Mouse (Mus musculus) MEL (cell line): Measurements from ENCODE around the gene Stfa3. TPM values are rescaled to one million over a fixed set of nuclear protein-coding genes. Genes with fewer than 3 reads are reported as not detected.

Source experiments
- DNase-seq: peaks from one replicate; pipeline ENCODE4 v3.0.0; 2011; ENCODE audit warnings: low read depth, low spot score
- H3K27ac ChIP-seq: 2 replicates; pipeline ENCODE4 v1.5.1; 2012; ENCODE audit warnings: low read depth, mild to moderate bottlenecking, control low read depth, low read length, moderate library complexity; ENCODE audit not compliant: control insufficient read depth
- H3K27me3 ChIP-seq, 2 experiments: fragments of 150-350 bp in 1 of 2; sonication (generic) in 1 of 2; 2 replicates each; pipeline ENCODE4 v1.6.1; 2012; ENCODE audit warnings: low read length in 2 of 2, mild to moderate bottlenecking in 2 of 2, improper control_type of control experiment in 1 of 2, moderate library complexity in 1 of 2; ENCODE audit not compliant: insufficient read depth in 2 of 2, control insufficient read depth in 1 of 2
- H3K36me3 ChIP-seq, 2 experiments: 2 replicates each; pipeline ENCODE4 v1.6.1; 2012 to 2014; ENCODE audit warnings: low read length in 2 of 2, improper control_type of control experiment in 1 of 2, inconsistent platforms in 1 of 2, mild to moderate bottlenecking in 1 of 2; ENCODE audit not compliant: insufficient read depth in 2 of 2, control insufficient read depth in 1 of 2
- H3K4me1 ChIP-seq, 2 experiments: fragments of 150-350 bp in 1 of 2; sonication (generic) in 1 of 2; 2 replicates each; pipeline ENCODE4 v1.6.1; 2012; ENCODE audit warnings: low read length in 2 of 2, improper control_type of control experiment in 1 of 2, mild to moderate bottlenecking in 1 of 2; ENCODE audit not compliant: insufficient read depth in 2 of 2, control insufficient read depth in 1 of 2
- H3K4me3 ChIP-seq, 2 experiments: fragments of 150-350 bp in 1 of 2; sonication (generic) in 1 of 2; 2 replicates each; pipeline ENCODE4 v1.5.1; 2012; ENCODE audit warnings: low read depth in 2 of 2, low read length in 2 of 2, mild to moderate bottlenecking in 2 of 2, moderate library complexity in 2 of 2, control low read depth in 1 of 2, improper control_type of control experiment in 1 of 2; ENCODE audit not compliant: control insufficient read depth in 1 of 2, insufficient read depth in 1 of 2
- H3K79me2 ChIP-seq: 2 replicates; pipeline ENCODE4 v1.6.1; 2012; ENCODE audit warnings: mild to moderate bottlenecking, low read length, moderate library complexity; ENCODE audit not compliant: control insufficient read depth, poor library complexity, insufficient read depth
- H3K9ac ChIP-seq: 2 replicates; pipeline ENCODE4 v1.6.1; 2012; ENCODE audit warnings: low read depth, mild to moderate bottlenecking, control low read depth, low read length, moderate library complexity; ENCODE audit not compliant: control insufficient read depth, poor library complexity, severe bottlenecking
- H3K9me3 ChIP-seq: fragments of 150-350 bp; sonication (generic); replicated peaks from 2 replicates; pipeline ENCODE4 v1.6.1; 2012; ENCODE audit warnings: mild to moderate bottlenecking, low read length, improper control_type of control experiment, moderate library complexity; ENCODE audit not compliant: insufficient read depth
- BHLHE40 ChIP-seq: IDR thresholded peaks from 2 replicates; pipeline ENCODE4 v1.6.1; 2012; ENCODE audit warnings: low read depth, mild to moderate bottlenecking, inconsistent platforms, low read length, improper control_type of control experiment, borderline replicate concordance
- CHD2 ChIP-seq: IDR thresholded peaks from 2 replicates; pipeline ENCODE4 v1.6.1; 2011; ENCODE audit warnings: low read length, improper control_type of control experiment
- CTCF ChIP-seq, 3 experiments: IDR thresholded peaks in 2 of 3; conservative IDR thresholded peaks in 1 of 3; 2 replicates each; pipeline ENCODE4 v1.5.1; 2011 to 2012; ENCODE audit warnings: low read length in 3 of 3, low read depth in 2 of 3, mild to moderate bottlenecking in 2 of 3, improper control_type of control experiment in 1 of 3, inconsistent platforms in 1 of 3, mixed read lengths in 1 of 3, moderate library complexity in 1 of 3; ENCODE audit not compliant: control insufficient read depth in 1 of 3, insufficient read depth in 1 of 3, poor library complexity in 1 of 3, severe bottlenecking in 1 of 3
- ELF1 ChIP-seq: IDR thresholded peaks from 2 replicates; pipeline ENCODE4 v1.6.1; 2014; ENCODE audit warnings: low read depth, mild to moderate bottlenecking, inconsistent platforms, low read length, improper control_type of control experiment, moderate library complexity
- EP300 ChIP-seq, 2 experiments: IDR thresholded peaks; 2 replicates each; pipeline ENCODE4 v1.6.1; 2011; ENCODE audit warnings: improper control_type of control experiment in 2 of 2, low read length in 2 of 2, low read depth in 1 of 2, mild to moderate bottlenecking in 1 of 2
- ETS1 ChIP-seq: IDR thresholded peaks from 2 replicates; pipeline ENCODE4 v1.6.1; 2012; ENCODE audit warnings: low read depth, mild to moderate bottlenecking, inconsistent platforms, low read length, improper control_type of control experiment, moderate library complexity
- GATA1 ChIP-seq: IDR thresholded peaks from 2 replicates; pipeline ENCODE4 v1.6.1; 2011; ENCODE audit warnings: low read depth, low read length, improper control_type of control experiment
- HCFC1 ChIP-seq: IDR thresholded peaks from 2 replicates; pipeline ENCODE4 v1.6.1; 2012; ENCODE audit warnings: low read depth, mild to moderate bottlenecking, inconsistent platforms, low read length, improper control_type of control experiment, moderate library complexity
- MAZ ChIP-seq: IDR thresholded peaks from 2 replicates; pipeline ENCODE4 v1.6.1; 2012; ENCODE audit warnings: low read depth, mild to moderate bottlenecking, inconsistent platforms, low read length, improper control_type of control experiment
- MYB ChIP-seq: IDR thresholded peaks from 2 replicates; pipeline ENCODE4 v1.6.1; 2011; ENCODE audit warnings: mild to moderate bottlenecking, low read depth, low read length, improper control_type of control experiment
- MYC ChIP-seq: IDR thresholded peaks from 2 replicates; pipeline ENCODE4 v1.6.1; 2011; ENCODE audit warnings: low read depth, mild to moderate bottlenecking, low read length, improper control_type of control experiment, moderate library complexity
- NELFE ChIP-seq: IDR thresholded peaks from 2 replicates; pipeline ENCODE4 v1.6.1; 2011; ENCODE audit warnings: low read depth, low read length, improper control_type of control experiment
- NRF1 ChIP-seq: IDR thresholded peaks from 2 replicates; pipeline ENCODE4 v1.6.1; 2014; ENCODE audit warnings: low read depth, mild to moderate bottlenecking, inconsistent platforms, low read length, improper control_type of control experiment, moderate library complexity; ENCODE audit not compliant: poor library complexity, insufficient read depth, severe bottlenecking
- POLR2AphosphoS5 ChIP-seq: IDR thresholded peaks from 2 replicates; pipeline ENCODE4 v1.6.1; 2012; ENCODE audit warnings: low read depth, borderline replicate concordance, mild to moderate bottlenecking, inconsistent platforms, low read length, moderate library complexity, mixed read lengths
- RCOR1 ChIP-seq: IDR thresholded peaks from 2 replicates; pipeline ENCODE4 v1.6.1; 2012; ENCODE audit warnings: low read depth, mild to moderate bottlenecking, inconsistent platforms, low read length, improper control_type of control experiment
- SMC3 ChIP-seq: IDR thresholded peaks from 2 replicates; pipeline ENCODE4 v1.6.1; 2011; ENCODE audit warnings: low read depth, low read length, improper control_type of control experiment
- TBP ChIP-seq: IDR thresholded peaks from 2 replicates; pipeline ENCODE4 v1.8.0; 2011; ENCODE audit warnings: low read depth, low read length, improper control_type of control experiment
- UBTF ChIP-seq: IDR thresholded peaks from 2 replicates; pipeline ENCODE4 v1.6.1; 2012; ENCODE audit warnings: low read depth, mild to moderate bottlenecking, inconsistent platforms, low read length, improper control_type of control experiment, moderate library complexity, borderline replicate concordance; ENCODE audit not compliant: insufficient read depth
- USF2 ChIP-seq, 2 experiments: IDR thresholded peaks; 2 replicates each; pipeline ENCODE4 v1.6.1; 2011 to 2012; ENCODE audit warnings: improper control_type of control experiment in 2 of 2, low read length in 2 of 2, borderline replicate concordance in 1 of 2, inconsistent platforms in 1 of 2, low read depth in 1 of 2, mild to moderate bottlenecking in 1 of 2; ENCODE audit not compliant: insufficient read depth in 1 of 2
- ZMIZ1 ChIP-seq: IDR thresholded peaks from 2 replicates; pipeline ENCODE4 v1.6.1; 2012; ENCODE audit warnings: low read depth, mild to moderate bottlenecking, inconsistent platforms, low read length, improper control_type of control experiment, moderate library complexity
- polyA plus RNA-seq, 2 experiments: library from polyadenylated mRNA; stranded (reverse) in 1 of 2; unstranded in 1 of 2; fragments of >175 nt in 1 of 2; fragments of >200 nt in 1 of 2; gene quantifications; 2 replicates each; pipeline versions ENCODE4 v1.2.1 to v1.2.4; 2012; ENCODE audit warnings: low replicate concordance in 2 of 2, low read depth in 1 of 2; ENCODE audit not compliant: insufficient read length in 2 of 2, insufficient read depth in 1 of 2, missing spikeins in 1 of 2
- total RNA-seq: library from RNA; depleted of rRNA; stranded (reverse); fragments of 300-350 nt; gene quantifications from 2 replicates; pipeline ENCODE4 v1.2.3, GENCODE M21; 2012; rRNA removed

Stfa3 gene
- total RNA-seq = not detected in 2 replicates
- polyA plus RNA-seq = not detected

DNA sequence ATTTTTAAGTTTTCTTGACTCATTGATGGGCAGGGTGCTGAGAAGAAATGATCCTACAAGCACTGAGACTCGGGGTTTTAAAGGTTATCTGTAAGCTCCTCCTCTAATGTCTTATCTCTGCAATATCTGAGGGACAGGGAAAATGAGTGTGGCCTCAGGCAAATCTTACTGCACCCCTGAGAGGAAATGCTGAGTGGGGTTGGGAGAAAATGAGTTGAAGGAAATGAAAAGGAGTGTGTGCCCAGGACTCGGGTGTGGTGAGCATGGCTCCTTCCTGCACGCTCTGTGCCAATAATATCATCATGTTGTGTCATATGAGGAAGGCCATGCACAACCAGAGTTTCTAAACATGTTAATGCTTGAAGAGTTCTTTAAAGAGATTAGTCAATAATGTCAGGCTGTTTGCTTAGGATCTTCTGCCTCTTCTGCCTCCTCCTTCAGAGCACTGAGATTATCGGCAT is at the start of gene Stfa3:
TSS of gene Stfa3 (minus strand) at position 51 of the 461 bp plus-strand sequence.
- Histone ChIP-seq H3K4me3 (no peak within 1 kb of the TSS), H3K9ac (no peak within 1 kb of the TSS), H3K36me3 (no peaks in the 10 kb centered on the region), H3K4me1 (no peaks in the 10 kb centered on the region), H3K27me3 (no peaks in the 10 kb centered on the region), H3K9me3 (no peaks in the 10 kb centered on the region), H3K27ac (no peak within 1 kb of the TSS), H3K79me2 (no peaks in the 10 kb centered on the region)
- DNase-seq = no peak
- TF ChIP-seq CHD2 (no peak), NRF1 (no peak), POLR2AphosphoS5 (no peak), ZMIZ1 (no peak), RCOR1 (no peak), SMC3 (no peak), MYC (no peak), CTCF (IDR thresholded peaks at IDR 0.05 in 2 of 3, conservative IDR thresholded peaks at IDR 0.05 in 1 of 3; ENCODE audit: control insufficient read depth in 1 of 3, insufficient read depth in 1 of 3, low read depth in 2 of 3, low read length in 3 of 3, poor library complexity in 1 of 3, severe bottlenecking in 1 of 3) (no peak), TBP (no peak), ETS1 (no peak), MAZ (no peak)
- TF ChIP-seq, all 39 proteins: peak for 0

DNA sequence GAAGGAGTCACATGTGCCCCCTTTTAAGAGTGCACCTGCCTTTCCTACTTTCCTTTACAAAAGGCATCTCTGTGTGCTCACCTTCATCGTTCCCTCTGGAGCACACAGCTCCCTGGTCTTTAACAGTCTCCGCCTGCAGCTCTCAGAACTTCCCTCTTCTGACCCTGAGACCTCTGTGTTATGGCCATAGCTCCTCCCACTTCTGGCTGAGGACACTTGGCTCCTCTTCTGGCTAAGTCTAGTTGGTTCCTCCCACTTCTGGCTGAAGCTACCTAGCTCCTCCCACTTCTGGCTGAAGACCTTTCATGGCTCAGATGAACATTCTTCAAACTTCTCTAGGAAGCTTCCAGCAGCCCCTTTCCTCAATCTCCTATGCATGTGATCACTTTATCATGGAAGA is 47.1 kb upstream of the Stfa3 start:
- no peaks in the 10 kb centered on the region for H3K36me3 ChIP-seq
- no peak overlapping the region for H3K4me3 ChIP-seq
- no peak overlapping the region for H3K9ac ChIP-seq
- no peaks in the 10 kb centered on the region for H3K4me1 ChIP-seq
- no peak overlapping the region for H3K27ac ChIP-seq
- no peaks in the 10 kb centered on the region for H3K27me3 ChIP-seq
- H3K79me2 ChIP-seq = no peaks in the 10 kb centered on the region
- H3K9me3 ChIP-seq = no peaks in the 10 kb centered on the region
- TF ChIP-seq HCFC1 = no peak
- TF ChIP-seq ELF1 = no peak
- TF ChIP-seq UBTF = no peak
- TF ChIP-seq USF2 (IDR thresholded peaks at IDR 0.05; ENCODE audit: borderline replicate concordance in 1 of 2, insufficient read depth in 1 of 2, low read depth in 1 of 2, low read length in 2 of 2) = no peak
- TF ChIP-seq ETS1 = no peak
- TF ChIP-seq CHD2 = no peak
- TF ChIP-seq BHLHE40 = no peak
- no peak for TF ChIP-seq GATA1
- no peak for TF ChIP-seq EP300 (IDR thresholded peaks at IDR 0.05; ENCODE audit: low read depth in 1 of 2, low read length in 2 of 2)
- TF ChIP-seq MAZ = no peak
- TF ChIP-seq MYB = no peak
- no peak for TF ChIP-seq NELFE
- DNase-seq = no peak
